Mouse (Mus musculus): ENCODE data around the gene Sgsm3. TPM values are rescaled to one million over a fixed set of nuclear protein-coding genes. Genes with fewer than 3 reads are reported as not detected.

Gene Sgsm3
- polyA plus RNA-seq, 1 experiment from 2014 or later = 45.1 TPM

DNA sequence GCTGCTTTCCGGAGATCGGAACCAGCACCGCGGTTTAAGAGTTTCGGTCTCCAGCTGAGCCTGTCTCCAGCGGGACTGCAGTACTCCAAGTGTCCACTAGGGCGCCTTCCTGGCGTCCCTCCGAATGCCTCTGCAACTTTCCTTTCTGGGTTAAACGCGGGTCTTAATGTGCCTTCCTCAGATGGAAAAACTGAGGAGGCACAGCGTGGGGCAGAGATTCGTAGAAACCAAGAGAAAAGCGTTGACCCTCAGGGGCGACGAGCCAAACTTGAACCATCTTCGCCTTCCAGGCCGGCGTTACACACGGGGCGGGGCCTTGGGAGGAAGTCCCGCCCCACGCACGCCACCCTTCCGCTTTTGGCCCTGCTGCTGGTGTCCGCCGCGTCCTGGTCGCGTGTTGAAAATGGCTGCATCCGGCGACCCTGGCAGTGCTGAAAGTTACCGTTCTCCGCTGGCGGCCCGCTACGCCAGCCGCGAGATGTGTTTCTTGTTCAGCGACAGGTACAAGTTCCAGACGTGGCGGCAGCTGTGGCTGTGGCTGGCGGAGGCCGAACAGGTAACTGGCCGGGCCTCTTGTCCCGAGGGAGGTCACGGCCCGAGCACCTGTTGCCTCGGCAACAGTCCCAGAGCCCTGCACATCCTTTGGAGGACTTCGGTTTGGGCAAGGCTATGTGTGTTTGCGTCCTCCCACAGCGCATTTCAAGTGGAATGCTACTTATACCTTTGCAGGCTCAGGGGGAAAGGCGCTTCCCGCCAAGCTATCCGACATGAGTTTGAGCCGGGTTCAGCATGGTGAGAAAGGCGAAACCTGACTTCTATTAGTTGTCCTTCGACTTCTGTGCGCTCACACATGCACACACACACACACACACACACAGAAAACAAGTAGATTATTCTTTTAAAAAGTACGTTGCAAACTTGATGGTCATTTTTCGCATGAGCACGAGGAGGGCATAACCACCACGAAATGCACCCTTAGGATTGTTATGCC, 29.1 kb upstream of the Sgsm3 start, which contains the start of gene Adsl:
Adsl (plus strand) TSS at position 346 of the 991 bp plus-strand sequence.
- WGBS = under 1% methylated on average over 63 of the region's 63 CpGs
- peaks cover 15% of the 10 kb centered on the region for H3K36me3 ChIP-seq
- H3K27me3 ChIP-seq = no peaks in the 10 kb centered on the region

GRCm38 (mm10) chr15:80949431-80949830, 28.1 kb upstream of the Sgsm3 start:
- H3K27ac ChIP-seq = no peak overlapping the region
- H3K4me1 ChIP-seq = peaks cover 12% of the 10 kb centered on the region
- H3K27me3 ChIP-seq = no peaks in the 10 kb centered on the region
- peak overlapping the region; percentile 71 for H3K9ac ChIP-seq
- peak overlapping the region; percentile 82 for H3K4me2 ChIP-seq
- peaks cover 24% of the 10 kb centered on the region for H3K36me3 ChIP-seq
- ATAC-seq (ENCODE audit: borderline replicate concordance, extremely low read depth, low FRiP score, low TSS enrichment) = no peak
- H3K4me3 ChIP-seq = peak overlapping the region; percentile 81
- WGBS = 28% methylated on average over 4 of the region's 4 CpGs
- H3K9me3 ChIP-seq = no peaks in the 10 kb centered on the region

More for the DNA sequence above, 29.1 kb upstream of the Sgsm3 start, which contains the start of gene Adsl:
- H3K4me2 ChIP-seq = peak within 1 kb of the TSS; percentile 82
- peak; percentile 93 for ATAC-seq (ENCODE audit: borderline replicate concordance, extremely low read depth, low FRiP score, low TSS enrichment)
- H3K27ac ChIP-seq = peak within 1 kb of the TSS; percentile 93
- H3K9me3 ChIP-seq = no peaks in the 10 kb centered on the region
- peak within 1 kb of the TSS; percentile 71 for H3K9ac ChIP-seq
- H3K4me1 ChIP-seq = peaks cover 12% of the 10 kb centered on the region
- H3K4me3 ChIP-seq = peak within 1 kb of the TSS; percentile 81

- Histone ChIP-seq H3K36me3 (peaks cover 31% of the 10 kb centered on the region), H3K9me3 (no peaks in the 10 kb centered on the region), H3K4me1 (peaks cover 12% of the 10 kb centered on the region), H3K9ac (no peak overlapping the region), H3K27ac (no peak overlapping the region), H3K4me3 (peak overlapping the region; percentile 81; the same call in 1 of the 2 replicates), H3K4me2 (peak overlapping the region; percentile 82), H3K27me3 (no peaks in the 10 kb centered on the region)
- no peak for ATAC-seq (ENCODE audit: borderline replicate concordance, extremely low read depth, low FRiP score, low TSS enrichment)
- WGBS = 79% methylated on average over 7 of the region's 7 CpGs
Observed at GRCm38 (mm10) chr15:80950055-80950454, 27.5 kb upstream of the Sgsm3 start.

GRCm38 (mm10) chr15:80953971-80954370, 23.6 kb upstream of the Sgsm3 start:
- 83% methylated on average over 9 of the region's 9 CpGs for WGBS
- Histone ChIP-seq H3K9ac (no peak overlapping the region), H3K9me3 (no peaks in the 10 kb centered on the region), H3K27me3 (no peaks in the 10 kb centered on the region), H3K4me3 (no peak overlapping the region), H3K36me3 (peaks cover 65% of the 10 kb centered on the region), H3K4me1 (peaks cover 12% of the 10 kb centered on the region), H3K27ac (no peak overlapping the region), H3K4me2 (no peak overlapping the region)
- ATAC-seq (ENCODE audit: borderline replicate concordance, extremely low read depth, low FRiP score, low TSS enrichment) = no peak

DNA sequence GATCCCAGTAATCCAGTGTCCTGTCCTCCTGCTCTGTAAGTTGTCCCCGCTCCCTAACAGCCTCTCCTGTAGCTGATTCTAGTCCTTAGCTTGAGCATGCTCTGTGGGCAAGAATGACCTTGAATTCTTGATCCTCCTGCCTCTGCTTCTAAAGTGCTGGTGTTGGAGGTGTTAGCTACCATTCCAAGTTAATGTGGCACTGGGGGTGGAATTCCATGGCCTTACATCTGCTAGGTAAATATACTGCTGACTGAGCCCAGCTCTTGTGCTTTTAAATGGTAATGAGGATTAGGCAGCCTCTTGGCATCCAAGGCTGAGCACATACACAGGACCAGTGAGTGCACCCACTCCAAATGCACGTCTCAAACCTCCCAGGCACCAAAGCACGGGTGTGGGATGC, 22.7 kb upstream of the Sgsm3 start:
- Histone ChIP-seq H3K4me2 (no peak overlapping the region), H3K9ac (no peak overlapping the region), H3K27ac (no peak overlapping the region), H3K4me3 (no peak overlapping the region), H3K9me3 (no peaks in the 10 kb centered on the region), H3K27me3 (no peaks in the 10 kb centered on the region), H3K4me1 (peaks cover 4% of the 10 kb centered on the region), H3K36me3 (peaks cover 72% of the 10 kb centered on the region)
- WGBS = 80% methylated on average over 3 of the region's 3 CpGs
- no peak for ATAC-seq (ENCODE audit: borderline replicate concordance, extremely low read depth, low FRiP score, low TSS enrichment)

DNA sequence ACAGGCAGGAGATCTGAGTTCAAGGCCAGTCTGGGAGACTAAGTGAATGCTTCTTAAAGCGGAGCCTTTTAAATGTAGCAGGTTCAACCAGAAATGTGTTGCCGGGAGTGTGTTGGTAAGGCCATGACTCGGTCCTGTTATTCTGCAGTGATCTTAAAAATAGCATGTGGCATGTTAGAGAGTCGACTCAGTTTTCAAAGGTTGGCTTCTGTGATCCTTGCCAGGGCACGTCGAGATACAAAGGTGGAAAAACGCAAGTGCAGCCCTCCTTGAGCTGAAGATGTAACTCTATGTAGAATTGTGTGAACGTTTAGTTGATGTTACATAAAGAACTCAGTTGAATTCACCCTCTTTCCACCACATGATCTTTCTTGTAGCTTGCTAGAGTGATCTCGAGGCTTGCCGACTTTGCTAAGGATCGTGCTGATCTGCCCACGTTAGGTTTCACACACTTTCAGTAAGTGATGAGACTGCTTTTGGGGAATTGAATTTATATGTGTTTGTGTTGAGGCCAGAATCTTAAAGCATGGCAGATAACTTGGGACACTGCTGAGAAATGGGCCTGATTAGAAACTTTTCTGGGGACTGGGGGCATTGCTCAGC, 21.6 kb upstream of the Sgsm3 start:
- peaks cover 83% of the 10 kb centered on the region for H3K36me3 ChIP-seq
- no peak for ATAC-seq (ENCODE audit: borderline replicate concordance, extremely low read depth, low FRiP score, low TSS enrichment)

DNA sequence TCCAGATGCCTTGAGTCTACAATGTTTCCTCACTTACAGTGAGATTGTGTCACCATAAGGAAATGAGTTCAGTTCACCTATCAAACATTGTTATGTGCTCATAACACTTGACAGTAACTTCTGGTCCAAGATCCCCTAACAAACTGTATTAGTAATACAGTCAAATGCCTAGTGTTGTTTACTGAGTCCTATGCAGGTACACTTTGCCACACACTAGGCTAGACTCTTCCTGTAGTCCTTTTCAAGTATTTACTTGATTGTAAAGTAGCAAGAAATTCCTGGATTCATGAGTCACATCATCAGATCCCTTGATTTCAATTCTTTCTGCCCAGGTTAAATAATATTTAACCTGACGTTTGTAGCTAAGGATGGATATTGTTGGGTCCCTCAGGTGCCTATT, 8.2 kb upstream of the Sgsm3 start:
- Histone ChIP-seq H3K9ac (no peak overlapping the region), H3K4me3 (no peak overlapping the region), H3K27me3 (no peaks in the 10 kb centered on the region), H3K27ac (no peak overlapping the region), H3K36me3 (peaks cover 55% of the 10 kb centered on the region), H3K4me2 (no peak overlapping the region), H3K9me3 (no peaks in the 10 kb centered on the region), H3K4me1 (no peaks in the 10 kb centered on the region)
- no peak for ATAC-seq (ENCODE audit: borderline replicate concordance, extremely low read depth, low FRiP score, low TSS enrichment)
- WGBS = 80% methylated on average over 1 of the region's 1 CpGs

More for the DNA sequence above, 21.6 kb upstream of the Sgsm3 start:
- Histone ChIP-seq H3K27ac (no peak overlapping the region), H3K9ac (no peak overlapping the region), H3K9me3 (no peaks in the 10 kb centered on the region), H3K4me1 (no peaks in the 10 kb centered on the region), H3K4me3 (no peak overlapping the region), H3K27me3 (no peaks in the 10 kb centered on the region), H3K4me2 (no peak overlapping the region)
- 93% methylated on average over 12 of the region's 12 CpGs for WGBS

- Histone ChIP-seq H3K4me1 (peaks cover 11% of the 10 kb centered on the region), H3K4me2 (no peak overlapping the region), H3K9me3 (no peaks in the 10 kb centered on the region), H3K27ac (no peak overlapping the region), H3K36me3 (peaks cover 14% of the 10 kb centered on the region), H3K4me3 (no peak overlapping the region), H3K27me3 (no peaks in the 10 kb centered on the region), H3K9ac (no peak overlapping the region)
- WGBS = 15% methylated on average over 5 of the region's 5 CpGs
- no peak for ATAC-seq (ENCODE audit: borderline replicate concordance, extremely low read depth, low FRiP score, low TSS enrichment)
Observed at GRCm38 (mm10) chr15:80974311-80974710, 3.3 kb upstream of the Sgsm3 start.

DNA sequence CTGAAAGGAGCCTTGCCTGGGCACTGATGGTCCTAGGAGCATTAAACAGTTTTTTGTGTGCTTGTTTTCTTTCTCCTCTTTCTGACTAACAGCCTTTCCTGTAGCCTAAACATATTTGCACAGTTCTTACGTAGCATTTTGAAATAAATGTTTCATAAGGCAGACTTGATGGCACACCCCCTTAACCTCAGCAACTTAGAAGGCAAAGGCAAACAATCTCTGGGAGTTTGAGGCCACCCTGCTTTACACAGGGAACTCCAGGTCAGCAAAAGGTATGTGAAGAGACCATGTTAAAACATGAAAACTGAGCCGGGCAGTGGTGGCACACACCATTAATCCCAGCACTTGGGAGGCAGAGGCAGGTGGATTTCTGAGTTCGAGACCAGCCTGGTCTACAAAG, 1.9 kb upstream of the Sgsm3 start:
- H3K4me3 ChIP-seq = no peak overlapping the region
- no peak for ATAC-seq (ENCODE audit: borderline replicate concordance, extremely low read depth, low FRiP score, low TSS enrichment)
- H3K27ac ChIP-seq = no peak overlapping the region
- no peak overlapping the region for H3K9ac ChIP-seq
- no peaks in the 10 kb centered on the region for H3K27me3 ChIP-seq
- 0 out of 2 replicates have a peak, but pooled peaks cover under 1% of the 10 kb centered on the region for H3K36me3 ChIP-seq
- no peaks in the 10 kb centered on the region for H3K9me3 ChIP-seq
- 66% methylated on average over 3 of the region's 3 CpGs for WGBS
- H3K4me2 ChIP-seq = no peak overlapping the region
- H3K4me1 ChIP-seq = peaks cover 12% of the 10 kb centered on the region

- peaks cover 12% of the 10 kb centered on the region for H3K4me1 ChIP-seq
- H3K27me3 ChIP-seq = no peaks in the 10 kb centered on the region
- no peaks in the 10 kb centered on the region for H3K36me3 ChIP-seq
- peak; percentile 50 for ATAC-seq (ENCODE audit: borderline replicate concordance, extremely low read depth, low FRiP score, low TSS enrichment)
- no peak overlapping the region for H3K9ac ChIP-seq
- H3K4me3 ChIP-seq = no peak overlapping the region
- H3K27ac ChIP-seq = peak overlapping the region; percentile 16
- H3K9me3 ChIP-seq = no peaks in the 10 kb centered on the region
- H3K4me2 ChIP-seq = no peak overlapping the region
- 39% methylated on average over 4 of the region's 4 CpGs for WGBS
Observed at GRCm38 (mm10) chr15:80979611-80980010, 2.0 kb downstream of the Sgsm3 start.

GRCm38 (mm10) chr15:80981176-80981575, 3.6 kb downstream of the Sgsm3 start:
- ATAC-seq (ENCODE audit: borderline replicate concordance, extremely low read depth, low FRiP score, low TSS enrichment) = no peak
- H3K36me3 ChIP-seq = no peaks in the 10 kb centered on the region
- H3K4me1 ChIP-seq = peaks cover 12% of the 10 kb centered on the region
- WGBS = 74% methylated on average over 4 of the region's 4 CpGs
- H3K9ac ChIP-seq = no peak overlapping the region
- no peaks in the 10 kb centered on the region for H3K27me3 ChIP-seq
- no peak overlapping the region for H3K27ac ChIP-seq
- H3K4me2 ChIP-seq = no peak overlapping the region
- no peaks in the 10 kb centered on the region for H3K9me3 ChIP-seq
- H3K4me3 ChIP-seq = no peak overlapping the region

- H3K36me3 ChIP-seq = no peaks in the 10 kb centered on the region
- H3K27ac ChIP-seq = no peak overlapping the region
- H3K27me3 ChIP-seq = no peaks in the 10 kb centered on the region
- H3K9me3 ChIP-seq = no peaks in the 10 kb centered on the region
- no peak for ATAC-seq (ENCODE audit: borderline replicate concordance, extremely low read depth, low FRiP score, low TSS enrichment)
- WGBS = 72% methylated on average over 2 of the region's 2 CpGs
- no peak overlapping the region for H3K4me2 ChIP-seq
- peaks cover 12% of the 10 kb centered on the region for H3K4me1 ChIP-seq
- no peak overlapping the region for H3K9ac ChIP-seq
- no peak overlapping the region for H3K4me3 ChIP-seq
Observed at GRCm38 (mm10) chr15:80983264-80983663, 5.7 kb downstream of the Sgsm3 start.

All from lung, embryonic 15.5 days (tissue).